Mouse (Mus musculus) bone marrow macrophage, adult 2 months (primary cell): ENCODE measurements around the gene Tecpr1.

Source experiments
- CTCF ChIP-seq: IDR thresholded peaks from 2 replicates; pipeline ENCODE4 v1.5.1; 2012; ENCODE audit warnings: low read depth, mild to moderate bottlenecking, low read length, moderate library complexity
- POLR2A ChIP-seq: IDR thresholded peaks from 2 replicates; pipeline ENCODE4 v1.6.1; 2012; ENCODE audit warnings: mild to moderate bottlenecking, low read depth, low read length, borderline replicate concordance

DNA sequence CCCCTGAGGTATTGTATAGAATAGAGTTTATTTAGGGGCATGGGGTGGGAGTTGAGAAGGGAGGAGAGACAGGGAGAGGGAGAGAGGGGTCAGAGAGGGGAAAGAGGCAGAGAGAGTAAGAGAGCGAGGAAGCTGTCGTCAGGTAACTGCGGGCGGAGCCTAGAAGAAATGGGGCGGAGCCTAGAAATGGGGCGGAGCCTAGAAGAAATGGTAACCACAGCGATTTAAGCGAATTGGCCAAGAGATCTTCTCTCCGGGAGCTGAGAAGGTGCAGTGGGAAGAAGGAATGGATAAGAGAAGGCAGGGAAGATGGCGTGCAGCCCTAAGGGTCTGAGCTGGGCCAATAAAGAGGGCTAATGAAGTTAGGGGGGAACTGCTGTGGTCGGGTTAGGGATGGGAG lies 2.8 kb upstream of the Tecpr1 start:
- TF ChIP-seq POLR2A = no peak
- no peak for TF ChIP-seq CTCF
